Mouse (Mus musculus) lung, postnatal 14 days (tissue): Measurements from ENCODE around the gene Mpo.

ENCODE experiments used
- DNase-seq: peaks from one replicate; pipeline ENCODE4 v3.0.0; 2021

The Mpo gene

GRCm38 (mm10) chr11:87807433-87807832 is 14.1 kb downstream of the Mpo start:
- no peak for DNase-seq

DNA sequence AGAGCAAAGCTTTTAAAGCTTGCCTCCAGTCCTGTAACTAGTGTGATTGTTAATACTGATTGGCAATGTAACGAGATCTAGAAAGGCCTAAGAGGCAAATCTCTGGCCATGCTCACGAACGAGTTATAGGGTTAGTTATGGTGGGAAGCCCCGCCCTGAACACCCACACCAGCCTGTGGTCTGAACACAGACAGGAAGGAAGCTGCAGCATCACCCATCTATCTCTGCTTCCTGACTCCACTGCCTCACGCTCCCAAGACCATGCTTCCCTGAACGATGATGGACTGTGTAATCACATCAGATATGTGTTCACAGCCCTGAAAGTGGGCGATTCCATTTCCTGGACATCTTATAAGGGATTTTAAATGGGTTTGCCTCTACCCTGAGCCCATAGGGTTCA is 14.9 kb downstream of the Mpo start:
- DNase-seq, result no peak

- DNase-seq, result no peak
These were observed 18.0 kb downstream of the Mpo start for GRCm38 (mm10) chr11:87811396-87811795.

- no peak for DNase-seq
These were observed 21.4 kb downstream of the Mpo start for GRCm38 (mm10) chr11:87814831-87815230.

DNA sequence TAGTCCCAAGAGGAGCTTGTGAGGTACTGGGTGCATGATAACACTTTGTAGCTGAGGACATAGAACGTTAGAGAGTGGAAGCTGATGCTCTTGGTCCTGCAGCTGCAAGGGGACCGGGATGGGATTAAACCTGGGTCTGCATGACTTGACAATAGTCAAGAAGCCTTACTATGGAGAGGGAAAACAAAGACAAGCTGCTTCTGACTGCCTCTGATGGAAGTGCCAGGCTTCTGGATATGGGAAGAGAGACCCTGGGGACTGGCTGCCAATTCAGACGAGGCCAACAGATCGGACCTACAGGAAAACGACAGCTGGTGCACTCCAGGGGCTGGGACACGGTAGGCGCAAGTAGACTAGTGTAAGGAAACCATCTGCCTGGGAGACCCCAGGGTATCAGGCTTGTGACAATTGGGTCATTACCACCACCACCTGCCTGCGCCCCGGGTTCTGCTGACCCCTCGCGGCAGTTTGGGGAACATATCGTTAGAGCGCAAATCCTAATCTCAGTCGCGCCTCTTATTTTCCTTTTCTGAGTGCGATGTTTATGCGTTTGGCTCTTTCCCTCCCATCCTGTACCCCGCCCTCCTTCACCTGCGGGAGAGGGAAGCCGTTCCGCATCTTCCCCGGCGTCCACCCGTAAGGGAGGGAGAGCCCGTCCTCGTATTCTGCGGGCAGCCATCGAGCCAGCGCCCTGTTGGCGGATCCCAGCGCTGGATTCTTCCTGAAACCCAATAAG is 23.5 kb downstream of the Mpo start:
- peak; percentile 30 for DNase-seq

GRCm38 (mm10) chr11:87817443-87817773 is 24.0 kb downstream of the Mpo start:
- no peak for DNase-seq

DNA sequence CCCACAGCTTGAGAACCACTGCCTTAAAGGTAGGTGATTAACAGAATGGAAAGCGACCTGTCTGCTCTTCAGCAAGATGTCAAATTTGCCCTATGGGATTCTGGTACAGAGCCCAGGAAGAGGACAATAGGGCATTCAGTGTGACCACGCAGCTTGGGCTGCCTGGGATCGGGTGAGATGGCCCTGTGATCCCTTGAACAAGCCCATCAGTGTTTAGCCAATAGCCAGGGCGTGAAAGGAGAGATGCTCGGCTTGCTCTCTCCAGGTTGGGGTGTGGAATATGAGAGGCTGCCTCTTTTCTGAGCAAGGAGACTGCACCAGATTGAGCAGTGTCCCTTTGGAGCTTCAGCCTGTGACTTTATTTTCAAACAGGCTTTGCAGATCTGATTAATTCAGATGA is 28.1 kb downstream of the Mpo start:
- DNase-seq, result no peak

- no peak for DNase-seq
These were observed 35.0 kb downstream of the Mpo start, which contains the start of gene Lpo for GRCm38 (mm10) chr11:87828239-87828900. Gene Lpo, minus strand, starts transcription at chr11:87828289.

DNA sequence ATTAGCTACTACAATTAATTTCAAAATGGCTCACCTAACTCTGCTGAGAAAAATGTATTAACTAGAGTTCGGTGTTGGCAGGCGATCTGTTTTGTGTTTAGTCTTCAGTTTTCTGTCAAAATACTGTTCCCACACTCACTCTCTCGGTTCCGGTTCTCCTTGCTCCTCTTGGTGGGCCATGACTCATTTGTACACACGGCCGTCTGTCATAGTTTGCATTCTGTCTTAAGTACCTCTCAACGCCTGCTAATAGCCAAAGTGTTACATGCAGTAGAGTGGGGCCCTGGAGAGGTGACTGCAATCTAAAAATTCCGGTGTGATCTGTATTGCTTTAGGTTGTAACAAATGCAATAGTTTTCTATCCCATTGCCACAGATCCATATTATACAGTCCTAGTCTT is 47.3 kb downstream of the Mpo start:
- DNase-seq, result peak; percentile 18

DNA sequence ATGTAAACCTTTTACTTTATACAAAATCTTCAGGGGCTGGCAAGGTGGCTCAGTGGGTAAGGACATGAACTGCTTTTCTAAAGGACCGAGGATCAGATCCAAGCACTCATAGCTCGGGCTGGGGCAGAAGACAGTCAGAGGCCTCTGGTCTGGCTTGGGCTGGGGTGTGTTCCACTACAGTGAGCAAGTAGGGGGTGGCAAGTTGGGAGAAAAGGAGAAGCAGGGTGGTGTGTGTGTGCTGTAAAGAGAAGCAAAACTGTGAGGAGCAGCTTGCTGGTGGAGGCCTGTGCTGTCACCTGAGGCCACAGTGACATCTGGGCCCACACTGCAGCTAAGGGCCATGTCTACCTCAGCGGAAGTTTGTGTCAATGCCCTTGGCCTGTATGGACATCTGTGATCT is 48.1 kb downstream of the Mpo start:
- DNase-seq, result no peak

- DNase-seq, result no peak
These were observed 53.7 kb downstream of the Mpo start for GRCm38 (mm10) chr11:87846968-87847600.

- DNase-seq, result no peak
These were observed 54.5 kb downstream of the Mpo start for GRCm38 (mm10) chr11:87847884-87848283.

DNA sequence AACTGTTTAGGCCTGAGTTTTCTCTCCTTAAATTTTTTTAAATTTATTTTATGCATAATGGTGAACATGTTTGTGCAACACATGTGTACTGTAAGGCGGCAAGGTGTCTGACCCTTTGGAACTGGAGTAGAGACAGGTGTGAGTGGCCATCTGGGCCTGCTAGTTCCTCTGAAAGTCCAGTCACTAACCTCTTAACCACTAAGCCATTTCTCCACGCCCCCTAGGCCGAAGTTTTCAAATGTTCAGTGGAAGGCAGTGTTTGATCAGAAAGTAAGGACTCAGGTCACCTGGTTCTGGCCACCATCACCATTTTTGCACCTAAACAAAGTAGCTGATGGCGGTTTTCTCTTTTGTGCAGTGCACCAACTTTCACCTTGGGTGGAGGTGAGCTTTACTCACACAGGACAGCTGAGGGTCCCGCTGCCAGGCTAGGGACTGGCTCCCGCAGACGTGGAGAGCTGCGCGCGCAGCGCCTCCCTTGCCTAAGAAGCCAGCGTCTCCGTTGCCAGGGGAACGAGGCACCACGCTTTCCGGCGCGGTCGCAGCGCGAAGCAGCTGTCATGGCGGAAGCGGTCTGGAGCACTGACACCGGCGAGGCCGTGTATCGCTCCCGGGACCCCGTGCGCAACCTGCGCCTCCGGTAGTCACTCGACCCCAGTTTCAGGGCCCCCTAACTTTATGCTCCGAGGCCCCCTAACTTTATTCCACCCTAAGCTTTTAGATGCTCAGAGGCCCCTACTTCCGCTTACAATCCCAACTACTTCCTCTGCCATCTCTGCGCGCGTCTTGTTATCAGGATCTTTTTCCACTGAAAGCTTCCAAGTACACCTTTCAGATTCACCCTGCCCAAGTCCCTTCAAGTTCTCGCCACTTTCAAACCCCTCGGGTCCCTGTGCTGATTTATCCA is 59.6 kb downstream of the Mpo start, which contains the start of gene Mks1:
Gene Mks1, plus strand, starts transcription at position 526 of the 907 bp plus-strand sequence.
- peak; percentile 91 for DNase-seq

- no peak for DNase-seq
These were observed 60.2 kb downstream of the Mpo start for GRCm38 (mm10) chr11:87853597-87853954.
